Mouse (Mus musculus): Measurements from ENCODE around the gene Svs6.
"Not testable (repeated sequence)": the region's sequence is repeated elsewhere in the genome, so short reads cannot be mapped to it uniquely, and the experiment has no call there.

Gene Svs6

GRCm38 (mm10) chr2:164316451-164316850 is at the start of gene Svs6:
TSS of gene Svs6 (plus strand) at chr2:164316751.
- not testable (repeated sequence) for DNase-seq

GRCm38 (mm10) chr2:164278359-164278758 is 38.2 kb upstream of the Svs6 start, which contains the start of gene Svs4:
TSS of gene Svs4 (minus strand) at chr2:164278459.
- DNase-seq, result no peak

- not testable (repeated sequence) for DNase-seq
Observed at GRCm38 (mm10) chr2:164288968-164289367, 27.6 kb upstream of the Svs6 start, which contains the start of gene Svs3a. TSS of gene Svs3a (plus strand) at chr2:164289268.

DNA sequence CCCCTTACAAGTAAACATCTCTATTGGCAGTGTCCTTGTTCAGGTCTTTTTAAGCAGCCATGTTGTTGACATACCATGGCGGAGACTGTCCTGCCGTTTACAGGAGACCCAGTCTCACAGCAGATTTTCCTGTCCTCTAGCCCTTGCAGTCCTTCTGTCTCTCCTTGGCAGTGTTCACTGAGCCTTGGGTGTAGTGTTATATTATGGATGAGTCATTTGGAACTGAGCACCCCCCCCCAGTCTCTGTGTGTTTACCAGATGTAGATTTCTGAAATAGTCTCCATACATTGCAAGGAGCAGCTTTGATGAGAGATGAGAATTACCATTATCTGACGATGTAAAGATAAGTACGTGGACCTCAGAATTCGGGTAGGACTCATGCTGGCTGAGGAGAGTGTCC is 4.0 kb upstream of the Svs6 start:
- DNase-seq, result no peak

- not testable (repeated sequence) for DNase-seq
Observed at GRCm38 (mm10) chr2:164315460-164315859, 1.1 kb upstream of the Svs6 start.

- DNase-seq, result no peak
Observed at GRCm38 (mm10) chr2:164320983-164321382, 4.4 kb downstream of the Svs6 start.

DNA sequence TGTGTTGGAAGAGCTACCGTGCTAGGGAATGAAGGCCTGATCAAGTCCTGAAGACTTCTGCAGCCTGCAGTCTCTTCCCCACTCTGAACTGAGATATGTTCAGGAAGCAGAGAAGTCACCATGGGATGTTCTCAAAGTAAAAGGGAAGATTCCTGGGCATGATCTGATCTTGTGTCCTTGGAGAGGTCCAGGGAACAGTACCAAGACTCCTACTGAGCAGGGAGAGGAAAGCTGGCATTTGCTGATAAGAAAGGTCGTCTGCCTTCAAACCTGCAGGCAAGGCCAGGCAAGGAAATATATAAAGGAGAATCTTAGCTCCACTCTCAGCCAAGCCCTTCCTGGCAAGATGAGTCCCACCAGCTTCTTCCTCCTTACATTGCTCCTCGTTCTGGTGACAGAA is 15.9 kb downstream of the Svs6 start, which contains the start of gene Svs5:
Svs5 (plus strand) TSS at position 301 of the 400 bp plus-strand sequence.
- not testable (repeated sequence) for DNase-seq

DNA sequence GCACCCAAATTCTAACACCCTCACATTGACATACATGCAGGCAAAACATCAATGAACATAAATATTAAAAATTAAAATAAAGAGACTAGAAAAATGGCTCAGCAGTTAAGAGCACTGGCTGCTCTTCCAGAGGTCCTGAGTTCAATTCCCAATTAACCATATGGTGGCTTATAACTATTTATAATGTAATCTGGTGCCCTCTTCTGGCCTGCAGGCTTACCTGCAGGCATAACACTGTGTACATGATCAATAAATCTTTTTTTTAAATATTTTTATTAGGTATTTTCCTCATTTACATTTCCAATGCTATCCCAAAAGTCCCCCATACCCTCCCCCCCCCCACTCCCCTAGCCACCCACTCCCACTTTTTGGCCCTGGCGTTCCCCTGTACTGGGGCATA is 27.2 kb downstream of the Svs6 start:
- DNase-seq, result not testable (repeated sequence)

DNA sequence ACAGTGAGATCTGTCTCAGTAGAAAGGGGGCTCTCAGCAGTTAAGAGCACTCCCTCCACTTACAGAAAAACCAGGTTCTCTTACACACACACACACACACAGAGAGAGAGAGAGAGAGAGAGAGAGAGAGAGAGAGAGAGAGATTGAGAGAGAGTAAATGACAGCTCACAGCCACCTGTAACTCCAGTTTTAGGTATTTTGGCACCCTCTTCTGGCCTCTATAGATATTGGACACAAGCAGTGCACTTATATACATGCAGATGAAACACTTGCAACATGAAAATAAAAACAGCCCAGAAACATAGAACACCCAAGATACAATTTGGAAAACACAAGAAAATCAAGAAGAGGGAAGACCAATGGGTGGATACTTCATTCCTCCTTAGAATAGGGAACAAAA is 31.1 kb downstream of the Svs6 start:
- not testable (repeated sequence) for DNase-seq

- DNase-seq, result no peak
Observed at GRCm38 (mm10) chr2:164348980-164349379, 32.4 kb downstream of the Svs6 start.

GRCm38 (mm10) chr2:164352697-164353096 is 36.1 kb downstream of the Svs6 start:
- no peak for DNase-seq

- no peak for DNase-seq
Observed at GRCm38 (mm10) chr2:164353356-164353755, 36.8 kb downstream of the Svs6 start.

GRCm38 (mm10) chr2:164356177-164356967 is 39.8 kb downstream of the Svs6 start:
- no peak for DNase-seq

GRCm38 (mm10) chr2:164358373-164358772 is 41.8 kb downstream of the Svs6 start:
- no peak for DNase-seq

DNA sequence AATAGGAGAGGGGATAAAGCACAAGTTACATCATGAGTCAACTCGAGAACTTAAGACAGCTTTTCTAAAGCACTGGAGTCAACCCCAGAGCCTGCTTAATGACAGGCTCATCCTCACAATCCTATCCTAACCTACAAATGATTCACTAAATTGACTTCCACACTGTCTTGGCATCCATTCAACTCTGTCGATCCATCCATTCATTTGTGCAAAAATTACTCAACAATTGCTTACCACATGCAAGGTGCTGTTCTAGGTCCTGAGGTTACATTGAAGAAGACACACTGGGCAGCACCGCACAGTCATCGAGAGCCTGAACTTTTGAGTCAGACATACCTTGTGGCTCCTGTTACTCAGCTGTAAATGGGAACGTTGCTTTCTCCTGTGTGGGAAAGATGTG is 42.5 kb downstream of the Svs6 start:
- DNase-seq, result no peak

DNA sequence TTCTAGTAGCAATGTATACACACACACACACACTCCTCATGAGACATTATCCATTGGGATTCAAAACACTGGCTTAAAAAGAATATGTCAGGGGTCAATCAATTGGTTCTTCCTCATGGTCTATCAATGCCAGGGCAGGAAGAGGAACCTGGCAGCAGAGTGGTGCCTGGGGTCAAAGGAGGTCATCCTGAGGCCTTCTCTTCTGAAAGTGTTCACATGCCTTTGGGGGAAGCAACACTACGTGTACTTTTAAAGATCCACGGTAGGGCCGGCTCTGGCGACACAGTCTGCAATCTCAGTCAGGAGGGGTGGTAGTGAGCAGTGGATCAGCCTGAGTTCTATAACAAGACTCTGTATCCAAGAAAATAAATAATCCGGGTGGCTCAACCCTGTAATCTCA is 43.1 kb downstream of the Svs6 start:
- DNase-seq, result no peak

- no peak for DNase-seq
Observed at GRCm38 (mm10) chr2:164360974-164361657, 44.6 kb downstream of the Svs6 start.

GRCm38 (mm10) chr2:164366947-164367346 is 50.4 kb downstream of the Svs6 start:
- no peak for DNase-seq
